Mouse (Mus musculus) kidney, adult 9 months (tissue): ENCODE data around the gene Gm20388.

ENCODE experiments used
- DNase-seq: peaks from one replicate; pipeline ENCODE4 v3.0.0; 2022

Gm20388 gene

GRCm38 (mm10) chr8:120377803-120378189, 467.2 kb downstream of the Gm20388 start:
- DNase-seq, result no peak

GRCm38 (mm10) chr8:120378306-120378705, 467.7 kb downstream of the Gm20388 start:
- peak; percentile 90 for DNase-seq

- no peak for DNase-seq
These were observed 468.4 kb downstream of the Gm20388 start for GRCm38 (mm10) chr8:120379015-120379414.

GRCm38 (mm10) chr8:120381865-120382264, 471.2 kb downstream of the Gm20388 start:
- no peak for DNase-seq

GRCm38 (mm10) chr8:120382436-120383203, 472.0 kb downstream of the Gm20388 start:
- no peak for DNase-seq

GRCm38 (mm10) chr8:120383204-120383560, 472.5 kb downstream of the Gm20388 start:
- DNase-seq, result no peak

- no peak for DNase-seq
These were observed 473.1 kb downstream of the Gm20388 start for GRCm38 (mm10) chr8:120383713-120384112.

- DNase-seq, result no peak
These were observed 474.1 kb downstream of the Gm20388 start for GRCm38 (mm10) chr8:120384745-120385144.

- no peak for DNase-seq
These were observed 477.6 kb downstream of the Gm20388 start for GRCm38 (mm10) chr8:120388246-120388645.

GRCm38 (mm10) chr8:120390598-120390997, 480.0 kb downstream of the Gm20388 start:
- DNase-seq, result no peak

GRCm38 (mm10) chr8:120391856-120392255, 481.2 kb downstream of the Gm20388 start:
- no peak for DNase-seq

GRCm38 (mm10) chr8:120393085-120393484, 482.4 kb downstream of the Gm20388 start:
- no peak for DNase-seq

GRCm38 (mm10) chr8:120393871-120394275, 483.2 kb downstream of the Gm20388 start:
- no peak for DNase-seq

- DNase-seq, result no peak
These were observed 485.3 kb downstream of the Gm20388 start for GRCm38 (mm10) chr8:120395892-120396291.

GRCm38 (mm10) chr8:120396756-120397155, 486.1 kb downstream of the Gm20388 start:
- no peak for DNase-seq

GRCm38 (mm10) chr8:120397444-120398411, 487.1 kb downstream of the Gm20388 start:
- no peak for DNase-seq

- DNase-seq, result no peak
These were observed 488.7 kb downstream of the Gm20388 start for GRCm38 (mm10) chr8:120399212-120399934.

- DNase-seq, result no peak
These were observed 490.6 kb downstream of the Gm20388 start for GRCm38 (mm10) chr8:120401216-120401615.

GRCm38 (mm10) chr8:120401712-120402111, 491.1 kb downstream of the Gm20388 start:
- DNase-seq, result no peak

- no peak for DNase-seq
These were observed 493.1 kb downstream of the Gm20388 start for GRCm38 (mm10) chr8:120403606-120404269.

GRCm38 (mm10) chr8:120404609-120405036, 494.0 kb downstream of the Gm20388 start:
- peak; percentile 63 for DNase-seq

GRCm38 (mm10) chr8:120406008-120406632, 495.5 kb downstream of the Gm20388 start:
- DNase-seq, result no peak
